Mouse (Mus musculus) forebrain, embryonic 10.5 days (tissue): ENCODE data around the gene Des. TPM values are rescaled to one million over a fixed set of nuclear protein-coding genes. Genes with fewer than 3 reads are reported as not detected.

ENCODE experiments used
- DNase-seq: peaks from one replicate; pipeline ENCODE4 v3.0.0-alpha.2; 2017; ENCODE audit warnings: low spot score; ENCODE audit errors: extremely low spot score
- H3K27ac ChIP-seq: fragments of 300-500 bp; sonication (generic); 2 replicates; pipeline ENCODE4 v1.5.1; 2016; ENCODE audit warnings: mild to moderate bottlenecking
- H3K27me3 ChIP-seq: fragments of 300-500 bp; sonication (generic); 2 replicates; pipeline ENCODE4 v1.6.1; 2016; ENCODE audit warnings: mild to moderate bottlenecking; ENCODE audit not compliant: poor library complexity, severe bottlenecking
- H3K36me3 ChIP-seq: fragments of 300-500 bp; sonication (generic); replicated peaks from 2 replicates; pipeline ENCODE4 v1.6.1; 2016; ENCODE audit warnings: mild to moderate bottlenecking, moderate library complexity
- H3K4me1 ChIP-seq: fragments of 300-500 bp; sonication (generic); 2 replicates; pipeline ENCODE4 v1.6.1; 2016
- H3K4me3 ChIP-seq: fragments of 300-500 bp; sonication (generic); 2 replicates; pipeline ENCODE4 v1.5.1; 2016; ENCODE audit warnings: mild to moderate bottlenecking, moderate library complexity
- H3K9me3 ChIP-seq: fragments of 300-500 bp; sonication (generic); 2 replicates; pipeline ENCODE4 v1.6.1; 2016; ENCODE audit warnings: mild to moderate bottlenecking, moderate library complexity
- WGBS: fragments of 180-500 bp; shearing (Covaris S2); methylation state at CpG from one replicate; pipeline ENCODE4 v1.1.7; 2016; 5-methylcytosine and 5-hydroxymethylcytosine counted together
- polyA plus RNA-seq: library from polyadenylated mRNA; unstranded; fragments of >200 nt; fragmentation: Nextera tagmentation; extraction: Ambion mirVana; gene quantifications from 2 replicates; pipeline ENCODE4 v1.2.1, GENCODE M21; 2016

Gene Des
- polyA plus RNA-seq, 1 experiment from 2014 or later, result 2.6 TPM

DNA sequence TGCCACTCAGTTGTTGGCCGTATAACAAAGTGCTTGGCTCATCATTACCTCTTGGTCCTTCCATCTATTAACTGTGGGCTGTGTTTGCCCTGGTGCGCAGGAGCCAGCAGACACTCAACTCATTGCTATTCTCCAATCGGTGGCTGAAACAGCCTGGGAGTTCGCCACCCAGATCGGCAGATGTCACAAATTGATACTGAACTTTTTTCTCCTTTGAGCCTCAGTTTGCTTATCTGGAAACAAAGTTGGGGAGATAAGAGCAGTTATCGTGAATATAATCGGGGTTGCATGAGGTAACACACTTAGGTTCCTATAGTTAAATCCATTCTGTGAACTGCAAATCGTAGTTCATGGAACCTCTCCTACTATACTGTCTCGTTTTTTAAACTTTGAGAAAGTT, 23.0 kb upstream of the Des start:
- Histone ChIP-seq H3K4me1 (peaks cover 30% of the 10 kb centered on the region), H3K27ac (no peak overlapping the region), H3K4me3 (no peak overlapping the region), H3K27me3 (peaks cover 14% of the 10 kb centered on the region), H3K36me3 (no peaks in the 10 kb centered on the region), H3K9me3 (no peaks in the 10 kb centered on the region)
- no peak for DNase-seq
- 88% methylated on average over 9 of the region's 9 CpGs for WGBS

DNA sequence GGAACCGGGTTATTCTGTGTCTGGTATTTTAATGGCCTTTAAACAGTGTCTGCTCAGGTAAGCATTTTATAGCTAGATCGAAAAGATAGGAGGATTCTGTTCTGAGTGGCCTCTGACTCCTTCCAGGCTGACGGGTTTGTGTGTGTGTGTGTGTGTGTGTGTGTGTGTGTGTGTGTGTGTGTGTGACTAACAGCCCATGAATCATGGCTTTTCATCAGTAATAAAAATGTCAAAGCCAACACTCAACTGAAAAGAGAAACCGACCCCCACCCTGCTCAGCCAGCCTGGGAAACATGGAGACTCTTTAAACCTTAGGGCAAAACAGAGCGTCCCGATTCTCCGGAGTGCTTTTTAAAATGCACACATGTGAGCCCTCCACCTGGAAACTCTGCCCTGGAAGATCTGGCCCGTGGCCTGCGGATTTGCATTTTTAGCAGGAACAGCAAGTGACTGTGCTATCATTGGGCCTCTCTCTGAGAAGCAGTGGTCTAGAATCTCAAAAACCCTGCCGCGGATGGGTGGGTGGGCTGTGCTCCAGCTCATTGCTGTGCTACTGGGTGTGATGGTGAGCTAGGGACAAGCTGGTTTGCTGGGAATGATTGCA, 21.9 kb upstream of the Des start:
- no peaks in the 10 kb centered on the region for H3K36me3 ChIP-seq
- no peaks in the 10 kb centered on the region for H3K9me3 ChIP-seq
- no peak overlapping the region for H3K4me3 ChIP-seq
- DNase-seq, result no peak
- peaks cover 34% of the 10 kb centered on the region for H3K4me1 ChIP-seq
- WGBS, result 55% methylated on average over 11 of the region's 11 CpGs
- H3K27ac ChIP-seq, result peak overlapping the region; percentile 60; the same call in 1 of the 2 replicates
- H3K27me3 ChIP-seq, result peaks cover 14% of the 10 kb centered on the region

DNA sequence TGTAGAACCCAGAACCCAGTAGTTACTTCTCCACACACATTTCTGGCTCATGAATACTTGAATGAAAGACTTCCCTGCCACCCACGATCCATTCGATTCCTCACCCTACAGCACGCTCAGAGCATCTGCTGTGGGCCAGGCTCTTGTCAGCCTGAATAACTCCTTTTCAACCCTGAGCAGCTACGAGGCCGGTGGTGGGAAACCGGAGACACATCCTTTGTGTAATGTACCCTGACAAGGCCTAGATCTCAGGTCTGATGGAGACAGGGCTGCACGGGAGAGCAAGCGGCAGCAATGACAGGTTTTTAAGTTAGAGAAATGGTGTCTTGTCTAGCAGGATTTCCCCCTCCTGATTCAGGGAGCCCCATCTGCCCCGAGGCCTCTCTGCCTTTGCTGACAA, 20.8 kb upstream of the Des start:
- Histone ChIP-seq H3K27me3 (peaks cover 22% of the 10 kb centered on the region), H3K27ac (peak overlapping the region; percentile 8), H3K36me3 (no peaks in the 10 kb centered on the region), H3K4me1 (peaks cover 46% of the 10 kb centered on the region), H3K9me3 (no peaks in the 10 kb centered on the region), H3K4me3 (no peak overlapping the region)
- no peak for DNase-seq
- 64% methylated on average over 9 of the region's 9 CpGs for WGBS

DNA sequence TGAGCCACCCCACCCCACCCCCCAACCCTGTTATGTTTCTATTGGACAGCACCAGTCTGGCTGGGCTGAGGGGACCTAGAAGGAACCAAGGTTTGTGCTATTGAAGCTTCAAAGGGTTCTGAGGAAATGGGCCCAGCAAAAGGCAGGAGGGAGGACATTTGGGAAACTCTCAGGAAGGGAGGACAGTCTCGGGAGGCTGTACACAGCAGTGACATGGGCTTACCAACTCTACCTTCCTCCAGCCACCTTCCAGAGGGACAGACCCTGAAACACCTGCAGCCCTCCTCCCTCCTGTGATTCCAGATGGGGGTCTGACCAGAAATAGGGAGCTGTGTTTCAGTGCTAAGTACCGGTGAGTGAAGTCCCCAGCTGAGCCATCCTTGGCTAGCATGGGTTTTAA, 19.6 kb upstream of the Des start:
- WGBS, result 69% methylated on average over 2 of the region's 2 CpGs
- no peak overlapping the region for H3K4me3 ChIP-seq
- H3K4me1 ChIP-seq, result peaks cover 58% of the 10 kb centered on the region
- peaks cover 33% of the 10 kb centered on the region for H3K27me3 ChIP-seq
- DNase-seq, result no peak
- H3K9me3 ChIP-seq, result no peaks in the 10 kb centered on the region
- no peak overlapping the region for H3K27ac ChIP-seq
- no peaks in the 10 kb centered on the region for H3K36me3 ChIP-seq

DNA sequence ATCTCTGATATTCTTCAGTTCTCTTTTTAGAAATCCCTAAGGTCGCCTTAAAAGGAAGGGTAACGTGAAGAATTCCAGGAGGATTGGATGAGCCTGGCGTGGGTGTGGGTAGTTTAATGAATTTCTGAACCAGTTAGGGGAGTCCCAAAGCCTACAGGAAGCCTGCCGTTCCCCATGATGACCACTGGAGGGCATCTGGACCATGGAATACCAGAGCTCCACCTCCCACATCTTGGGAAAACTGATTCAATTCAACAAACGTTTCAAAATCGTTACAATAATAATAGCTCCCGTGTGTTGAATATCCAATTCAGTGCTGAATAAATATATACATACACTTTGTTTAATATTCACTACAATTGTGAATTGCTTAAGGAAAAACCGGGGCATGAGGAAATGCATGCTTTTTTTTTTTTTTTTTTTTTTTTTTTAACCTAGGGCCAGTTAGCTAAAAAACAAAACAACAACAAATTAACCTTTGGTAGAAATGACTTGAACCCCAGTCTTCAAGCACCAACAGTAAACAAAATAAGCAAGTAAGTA, 17.2 kb upstream of the Des start:
- WGBS, result 1% methylated on average over 8 of the region's 8 CpGs
- Histone ChIP-seq H3K27me3 (peaks cover 52% of the 10 kb centered on the region), H3K27ac (no peak overlapping the region), H3K36me3 (no peaks in the 10 kb centered on the region), H3K4me3 (no peak overlapping the region), H3K9me3 (no peaks in the 10 kb centered on the region), H3K4me1 (peaks cover 66% of the 10 kb centered on the region)
- peak; percentile 59 for DNase-seq

DNA sequence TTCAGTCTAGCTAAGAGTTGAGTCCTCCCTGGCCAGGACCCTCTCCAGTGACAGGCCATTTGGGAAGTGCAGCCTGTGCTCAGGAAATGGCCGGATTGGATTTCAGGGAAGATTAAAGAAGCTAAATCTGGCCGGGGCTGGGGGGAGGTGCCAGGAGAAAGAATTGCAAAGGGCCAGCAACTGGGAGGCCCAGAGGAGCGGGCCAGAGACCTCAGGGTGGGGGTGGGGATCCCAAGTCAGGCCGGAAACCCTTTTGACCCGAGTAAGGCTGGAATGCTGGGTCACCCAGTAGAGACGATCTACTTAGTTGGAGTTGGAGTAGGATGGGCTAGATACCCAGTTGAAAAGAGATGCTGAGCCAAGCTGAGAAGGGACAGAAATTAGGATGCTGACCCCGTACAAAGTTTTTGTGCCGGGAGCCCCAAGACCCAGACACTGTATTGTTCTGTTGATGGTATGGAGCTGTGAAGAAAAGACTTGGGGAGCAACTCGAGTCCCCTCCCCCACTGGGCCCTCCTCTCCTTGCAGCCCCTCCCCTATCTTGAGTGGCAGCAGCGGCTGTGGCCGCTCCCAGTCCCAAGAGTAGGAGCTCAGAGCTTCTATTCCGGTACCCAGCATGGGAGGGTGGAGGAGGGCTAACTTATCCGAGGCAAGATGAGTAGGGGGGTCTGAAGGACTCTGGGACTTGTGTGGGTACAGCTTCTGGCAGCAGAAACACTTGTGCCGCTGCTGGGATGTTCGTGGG, 15.7 kb upstream of the Des start:
- H3K9me3 ChIP-seq, result no peaks in the 10 kb centered on the region
- peaks cover 41% of the 10 kb centered on the region for H3K27me3 ChIP-seq
- peak overlapping the region; percentile 83 for H3K27ac ChIP-seq
- WGBS, result under 1% methylated on average over 15 of the region's 15 CpGs
- no peaks in the 10 kb centered on the region for H3K36me3 ChIP-seq
- DNase-seq, result peak; percentile 63
- H3K4me3 ChIP-seq, result peak overlapping the region; percentile 33
- peaks cover 58% of the 10 kb centered on the region for H3K4me1 ChIP-seq

DNA sequence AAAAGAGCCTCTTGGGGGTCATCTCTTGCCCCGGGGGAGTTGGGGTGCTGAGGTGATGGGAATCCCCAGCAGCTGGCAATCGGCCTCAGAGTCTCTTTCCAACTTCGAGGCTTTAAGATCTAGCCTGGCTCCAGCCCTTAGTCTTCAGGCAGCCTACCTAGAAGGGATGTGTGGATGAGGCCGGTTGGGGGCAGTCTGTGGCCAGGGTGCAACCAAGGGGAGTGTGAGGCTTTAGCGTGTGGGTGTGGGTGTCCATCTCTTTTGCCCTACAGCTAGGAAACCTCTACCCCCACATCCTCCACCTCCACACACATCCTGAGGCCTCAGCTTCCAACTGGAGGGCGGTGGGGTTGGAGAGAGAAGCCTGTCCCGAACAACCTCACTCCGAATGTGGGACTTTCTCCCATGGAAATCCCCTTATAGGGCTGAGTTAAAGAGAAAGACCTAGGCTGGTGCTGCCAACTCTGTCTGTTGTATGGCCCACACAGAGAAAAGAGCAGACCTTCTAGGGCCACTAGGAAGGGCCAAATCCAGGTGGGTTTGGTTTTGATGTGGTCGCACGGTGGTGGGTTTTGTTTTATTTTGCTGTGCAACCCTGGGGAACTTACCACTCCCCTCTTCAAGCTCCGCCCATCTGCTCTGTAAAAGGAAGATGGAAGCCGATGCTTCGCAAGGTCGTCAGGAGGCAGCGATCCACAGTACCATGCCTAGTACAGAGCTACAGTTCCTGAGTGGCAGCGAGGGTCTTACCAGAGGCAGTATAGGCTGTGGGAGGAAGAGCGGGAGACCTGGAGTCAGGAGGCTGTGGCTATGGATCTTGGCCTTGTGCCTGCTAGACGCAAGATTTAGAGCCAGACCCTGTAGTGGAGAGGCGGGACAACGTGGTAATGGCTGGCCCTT, 14.8 kb upstream of the Des start:
- Histone ChIP-seq H3K27ac (peak overlapping the region; percentile 83), H3K4me3 (peak overlapping the region; percentile 33), H3K27me3 (peaks cover 41% of the 10 kb centered on the region), H3K4me1 (peaks cover 56% of the 10 kb centered on the region), H3K36me3 (no peaks in the 10 kb centered on the region), H3K9me3 (no peaks in the 10 kb centered on the region)
- 22% methylated on average over 20 of the region's 20 CpGs for WGBS
- no peak for DNase-seq

DNA sequence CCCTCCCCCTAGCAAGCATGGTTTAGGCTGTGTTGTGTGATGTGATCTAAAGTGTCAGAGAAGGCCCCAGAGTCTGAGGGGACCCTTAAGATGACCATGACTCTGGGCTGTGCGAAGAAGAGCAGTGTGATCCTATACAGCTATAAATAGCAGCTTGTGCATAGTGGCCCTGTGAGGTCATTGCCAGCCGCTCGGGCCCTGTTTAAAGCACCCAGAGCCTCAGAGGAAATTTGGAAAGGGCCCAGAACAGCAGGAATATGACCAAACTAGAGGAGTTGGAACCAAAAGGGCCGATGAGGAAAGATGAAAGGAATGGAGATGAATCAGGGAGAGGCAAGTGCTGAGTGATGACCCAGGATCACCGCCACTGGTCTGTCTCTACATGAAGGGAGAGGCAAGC, 12.8 kb upstream of the Des start:
- no peak for DNase-seq
- Histone ChIP-seq H3K27me3 (peaks cover 38% of the 10 kb centered on the region), H3K4me3 (no peak overlapping the region), H3K4me1 (peaks cover 46% of the 10 kb centered on the region), H3K9me3 (no peaks in the 10 kb centered on the region), H3K27ac (no peak overlapping the region), H3K36me3 (no peaks in the 10 kb centered on the region)
- WGBS, result 87% methylated on average over 5 of the region's 5 CpGs

DNA sequence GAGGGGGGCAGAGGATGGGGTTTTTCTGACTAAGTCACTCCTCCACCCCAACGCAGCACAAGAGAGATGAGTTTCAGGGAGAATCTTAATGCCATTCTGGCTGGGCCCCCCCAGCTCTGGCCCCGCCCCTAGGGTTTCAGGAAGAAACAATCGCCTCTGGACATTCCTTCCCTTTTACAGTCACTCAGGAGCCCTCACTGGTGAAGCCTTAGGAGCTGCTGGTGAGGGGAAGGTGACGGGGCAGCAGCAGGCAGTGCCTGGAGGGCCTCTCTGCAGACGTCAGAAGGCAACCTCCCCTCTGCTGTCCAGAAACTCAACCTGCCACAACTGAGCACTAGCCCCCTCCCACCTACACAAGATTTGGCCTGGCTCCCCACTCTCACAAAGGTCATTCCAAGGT, 10.9 kb upstream of the Des start:
- WGBS, result 52% methylated on average over 5 of the region's 5 CpGs
- H3K36me3 ChIP-seq, result no peaks in the 10 kb centered on the region
- H3K4me3 ChIP-seq, result no peak overlapping the region
- H3K4me1 ChIP-seq, result peaks cover 31% of the 10 kb centered on the region
- H3K27ac ChIP-seq, result peak overlapping the region; percentile 53; the same call in 1 of the 2 replicates
- no peaks in the 10 kb centered on the region for H3K9me3 ChIP-seq
- DNase-seq, result no peak
- H3K27me3 ChIP-seq, result peaks cover 30% of the 10 kb centered on the region

DNA sequence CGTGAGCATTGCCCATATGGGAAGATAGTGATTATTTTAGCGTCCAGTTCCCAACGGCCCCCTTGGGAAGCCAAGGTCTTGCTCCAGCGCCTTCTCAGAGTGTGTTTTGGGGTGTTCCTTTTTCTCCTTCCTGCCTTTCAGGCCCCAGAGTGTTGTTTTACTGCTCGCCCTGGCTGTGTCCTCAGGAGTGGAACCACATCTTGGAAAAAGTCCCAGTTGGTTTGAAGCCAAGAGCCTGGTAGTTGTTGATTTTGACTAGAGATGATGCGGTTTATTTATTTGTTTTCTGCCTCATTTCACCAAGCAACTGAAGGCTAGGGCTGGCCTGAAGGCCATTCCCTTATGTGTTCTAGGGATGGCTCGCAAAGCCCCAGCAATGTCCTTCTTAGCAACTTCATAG, 2.9 kb upstream of the Des start:
- no peaks in the 10 kb centered on the region for H3K9me3 ChIP-seq
- H3K36me3 ChIP-seq, result no peaks in the 10 kb centered on the region

DNA sequence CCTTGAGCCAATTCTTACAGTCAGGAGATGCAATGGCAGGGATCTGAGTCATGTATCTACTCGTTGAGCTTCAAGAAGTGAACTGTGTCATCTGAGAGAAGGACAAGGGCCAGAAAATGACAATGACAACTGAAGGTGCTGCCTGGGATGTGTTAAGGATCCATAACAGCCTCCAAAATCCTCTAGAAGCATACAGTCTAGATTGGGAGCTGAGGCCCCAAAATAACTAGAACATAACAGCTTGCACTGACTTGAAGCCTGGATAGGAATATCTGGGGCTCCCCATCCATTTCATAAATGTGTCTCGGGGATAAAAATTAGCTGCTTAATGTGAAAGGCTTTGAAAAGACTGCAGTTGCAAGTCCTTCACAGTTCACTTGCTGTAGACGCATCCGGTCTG, 2.1 kb upstream of the Des start:
- Histone ChIP-seq H3K27ac (no peak overlapping the region), H3K9me3 (no peaks in the 10 kb centered on the region), H3K36me3 (no peaks in the 10 kb centered on the region), H3K4me3 (no peak overlapping the region), H3K4me1 (peaks cover 16% of the 10 kb centered on the region), H3K27me3 (peaks cover 61% of the 10 kb centered on the region)
- DNase-seq, result no peak
- WGBS, result 92% methylated on average over 4 of the region's 4 CpGs

More for the DNA sequence above, 2.9 kb upstream of the Des start:
- 89% methylated on average over 7 of the region's 7 CpGs for WGBS
- Histone ChIP-seq H3K4me3 (no peak overlapping the region), H3K27ac (no peak overlapping the region), H3K4me1 (peaks cover 16% of the 10 kb centered on the region), H3K27me3 (peaks cover 54% of the 10 kb centered on the region)
- DNase-seq, result no peak

DNA sequence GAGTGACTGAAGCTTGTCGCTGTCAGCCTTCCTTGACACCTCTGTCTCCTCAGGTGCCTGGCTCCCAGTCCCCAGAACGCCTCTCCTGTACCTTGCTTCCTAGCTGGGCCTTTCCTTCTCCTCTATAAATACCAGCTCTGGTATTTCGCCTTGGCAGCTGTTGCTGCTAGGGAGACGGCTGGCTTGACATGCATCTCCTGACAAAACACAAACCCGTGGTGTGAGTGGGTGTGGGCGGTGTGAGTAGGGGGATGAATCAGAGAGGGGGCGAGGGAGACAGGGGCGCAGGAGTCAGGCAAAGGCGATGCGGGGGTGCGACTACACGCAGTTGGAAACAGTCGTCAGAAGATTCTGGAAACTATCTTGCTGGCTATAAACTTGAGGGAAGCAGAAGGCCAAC, 783 bp upstream of the Des start:
- peaks cover 16% of the 10 kb centered on the region for H3K4me1 ChIP-seq
- H3K9me3 ChIP-seq, result no peaks in the 10 kb centered on the region
- DNase-seq, result no peak
- H3K36me3 ChIP-seq, result no peaks in the 10 kb centered on the region
- WGBS, result 81% methylated on average over 13 of the region's 13 CpGs
- peaks cover 70% of the 10 kb centered on the region for H3K27me3 ChIP-seq
- H3K4me3 ChIP-seq, result no peak overlapping the region
- no peak overlapping the region for H3K27ac ChIP-seq
